Mouse (Mus musculus): ENCODE measurements around the gene Rsad1.

Rsad1 gene

DNA sequence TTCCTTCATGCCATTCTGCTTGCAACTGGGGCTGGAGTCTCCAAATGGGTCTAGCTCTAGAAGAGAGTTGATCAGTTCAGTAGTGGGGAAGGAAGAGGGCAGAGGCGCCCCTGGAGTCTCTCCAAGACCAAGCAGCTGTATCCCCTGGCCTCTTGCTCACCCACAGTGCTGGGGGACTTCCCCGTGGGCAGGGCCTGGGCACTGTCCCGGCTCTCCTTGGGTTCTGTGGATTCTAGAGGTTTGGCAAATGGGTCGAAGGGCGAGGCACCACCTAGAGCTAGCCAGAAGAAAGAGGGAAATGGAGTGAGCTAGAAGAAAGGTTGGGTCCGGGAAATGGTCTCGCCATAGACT is 57.3 kb downstream of the Rsad1 start:
- DNase-seq (ENCODE audit: low read depth, low spot score), result no peak

DNA sequence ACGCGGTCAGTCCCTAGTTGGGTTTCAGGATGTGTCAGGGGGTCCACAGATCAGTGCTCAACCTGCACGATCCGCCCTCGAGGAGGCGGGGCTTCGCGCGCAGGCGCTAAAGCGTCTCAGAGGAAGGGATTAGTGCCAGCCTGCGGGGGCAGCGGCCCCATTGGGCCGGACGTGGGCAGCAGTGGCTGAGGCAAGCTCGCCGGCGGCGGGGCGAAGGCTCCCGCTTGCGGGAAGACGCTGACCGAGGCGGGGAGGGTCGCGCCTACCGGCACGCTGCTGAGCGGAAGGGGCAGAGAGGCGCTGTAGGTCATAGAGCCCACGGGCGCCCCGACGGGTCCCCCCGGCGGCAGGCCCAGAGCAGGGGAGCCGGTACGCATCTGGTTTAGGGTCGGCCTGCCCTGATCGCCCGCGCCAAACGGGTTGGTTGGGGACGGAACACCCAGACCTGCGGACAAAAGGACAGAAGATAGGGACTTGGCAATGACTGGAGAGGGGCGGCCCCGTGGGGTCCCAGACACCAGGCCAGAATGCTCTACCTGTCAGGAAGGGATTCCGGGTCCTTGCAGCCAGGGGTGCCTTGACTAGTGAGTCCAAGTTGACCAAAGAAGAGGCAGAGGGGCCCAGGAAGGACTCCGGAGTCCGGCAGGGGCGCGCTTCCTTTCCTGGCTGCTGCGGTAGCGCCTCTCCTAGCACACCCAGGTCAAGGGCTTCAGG is 57.9 kb downstream of the Rsad1 start:
- DNase-seq (ENCODE audit: low read depth, low spot score), result peak; percentile 77

All from retina, postnatal 7 days (tissue).